Comparison of ENCODE assay signal across 20 mouse cellular contexts in the genomic region with DNA sequence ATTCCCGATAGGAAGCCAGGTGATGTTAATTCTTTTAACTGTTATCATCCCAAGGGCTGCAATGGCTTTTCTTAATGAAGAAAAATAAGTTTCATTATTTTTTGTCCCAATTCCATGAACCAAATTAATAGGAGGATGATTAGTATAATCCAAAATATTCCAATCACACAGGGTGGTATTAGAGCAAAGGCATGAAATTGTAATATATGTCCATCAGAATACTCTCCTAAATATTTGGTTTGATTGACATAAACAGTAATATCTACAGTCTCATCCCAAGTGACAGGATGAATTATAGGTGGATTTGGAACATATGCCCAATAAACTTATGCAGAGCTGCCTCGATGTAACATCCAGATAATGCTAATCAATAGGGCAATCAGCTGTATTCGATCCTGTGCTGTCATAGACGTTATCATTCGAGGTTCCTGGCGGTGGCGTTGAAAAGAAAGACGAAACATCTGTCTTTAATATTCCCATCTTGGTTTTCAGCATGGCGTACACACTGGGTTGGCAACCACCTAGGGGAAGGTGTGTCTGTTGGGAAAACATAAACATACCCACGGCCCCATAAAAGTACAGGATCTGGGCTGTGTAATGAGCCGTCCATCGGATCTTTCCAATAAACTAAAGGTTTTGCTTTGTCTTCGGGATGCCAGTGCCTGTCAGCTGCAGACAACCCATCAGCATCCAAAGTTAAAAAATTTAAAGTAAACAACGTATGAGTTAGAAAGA. TPM values are rescaled to one million over a fixed set of nuclear protein-coding genes. Genes with fewer than 3 reads are reported as not detected.
DNase-seq lines count a peak whose midpoint lies in the region; ATAC-seq and TF ChIP-seq lines count a peak whose summit lies in the region.
"Not testable (repeated sequence)": the region's sequence is repeated elsewhere in the genome, so short reads cannot be mapped to it uniquely, and the experiment has no call there.
"Had no signal": no experiment of that assay in that cellular context is flagged by ENCODE, and none has a peak within 500 bp of the region (broad histone marks: within the 10 kb centered on the region; RNA-seq: fewer than 3 reads in every experiment).

No protein-coding gene starts in this region.

- WGBS in forebrain, embryonic 12.5 days: 92% methylated on average over 1 of the region's 14 CpGs
- 89% methylated on average over 1 of the region's 14 CpGs for WGBS in heart, embryonic 16.5 days
- WGBS in hindbrain, postnatal 0 days: 92% methylated on average over 1 of the region's 14 CpGs
- 95% methylated on average over 1 of the region's 14 CpGs for WGBS in limb, embryonic 11.5 days
- 76% methylated on average over 1 of the region's 14 CpGs for WGBS in liver, embryonic 15.5 days (ENCODE audit: insufficient replicate concordance)
- WGBS in neural tube, embryonic 12.5 days: 94% methylated on average over 1 of the region's 14 CpGs

- H3K27ac ChIP-seq in forebrain, embryonic 12.5 days; heart, embryonic 16.5 days (ENCODE audit: low read length); hindbrain, postnatal 0 days; limb, embryonic 11.5 days (replicated peaks; ENCODE audit: low read depth, low read length); liver, embryonic 15.5 days (replicated peaks); neural tube, embryonic 12.5 days: not testable (repeated sequence)

- H3K36me3 ChIP-seq in forebrain, embryonic 12.5 days (replicated peaks); heart, embryonic 16.5 days (ENCODE audit: control insufficient read depth, insufficient read depth); hindbrain, postnatal 0 days (ENCODE audit: insufficient read depth, low read length); limb, embryonic 11.5 days (ENCODE audit: control insufficient read depth, insufficient read depth, low read length); liver, embryonic 15.5 days (replicated peaks); neural tube, embryonic 12.5 days: not testable (repeated sequence)

- H3K4me3 ChIP-seq in forebrain, embryonic 12.5 days (replicated peaks); heart, embryonic 16.5 days (ENCODE audit: low read length); hindbrain, postnatal 0 days (ENCODE audit: low read length); limb, embryonic 11.5 days (ENCODE audit: low read depth, low read length); liver, embryonic 15.5 days (replicated peaks); neural tube, embryonic 12.5 days: not testable (repeated sequence)

- DNase-seq in hindbrain, postnatal 0 days (ENCODE audit: low spot score); limb, embryonic 11.5 days (ENCODE audit: low spot score): not testable (repeated sequence)

- not testable (repeated sequence) for H3K9me3 ChIP-seq in forebrain, embryonic 12.5 days; heart, embryonic 16.5 days (replicated peaks; ENCODE audit: control insufficient read depth, low read length); hindbrain, postnatal 0 days (ENCODE audit: low read length); limb, embryonic 11.5 days (ENCODE audit: control insufficient read depth, low read length); liver, embryonic 15.5 days (replicated peaks); neural tube, embryonic 12.5 days

- H3K27me3 ChIP-seq in forebrain, embryonic 12.5 days; heart, embryonic 16.5 days (ENCODE audit: control insufficient read depth, insufficient read depth, low read length); hindbrain, postnatal 0 days (ENCODE audit: insufficient read depth, low read length); limb, embryonic 11.5 days (ENCODE audit: control insufficient read depth, insufficient read depth, low read length); liver, embryonic 15.5 days; neural tube, embryonic 12.5 days (replicated peaks): not testable (repeated sequence)

- TF ChIP-seq CTCF in hindbrain, postnatal 0 days (IDR thresholded peaks at IDR 0.05; ENCODE audit: low read depth): not testable (repeated sequence)

- H3K4me2 ChIP-seq in forebrain, embryonic 12.5 days; heart, embryonic 16.5 days (ENCODE audit: low read depth, low read length); hindbrain, postnatal 0 days (ENCODE audit: low read depth, low read length); limb, embryonic 11.5 days (ENCODE audit: low read depth, severe bottlenecking); liver, embryonic 15.5 days; neural tube, embryonic 12.5 days (replicated peaks): not testable (repeated sequence)

- peak; percentile 40; the same call in 1 of the 2 replicates for ATAC-seq in common myeloid progenitor, adult 5-6 weeks (replicated peaks; ENCODE audit: low read depth, poor library complexity, severe bottlenecking)
- peak; percentile 24; the same call in 1 of the 2 replicates for ATAC-seq in forebrain, embryonic 12.5 days (ENCODE audit: low FRiP score)
- 0 out of 2 replicates have a peak, but pooled peaks have one; percentile 10 for ATAC-seq in heart, embryonic 16.5 days (replicated peaks; ENCODE audit: extremely low read depth, insufficient read depth, low FRiP score)
- 0 out of 2 replicates have a peak, but pooled peaks have one; percentile 7 for ATAC-seq in hindbrain, postnatal 0 days
- ATAC-seq in limb, embryonic 11.5 days (ENCODE audit: insufficient number of reproducible peaks, low FRiP score, low TSS enrichment, low read depth): peak; percentile 79
- ATAC-seq in liver, embryonic 15.5 days (ENCODE audit: insufficient read depth): peak; percentile 11; the same call in 1 of the 2 replicates
- ATAC-seq in megakaryocyte-erythroid progenitor cell, adult 5-6 weeks (replicated peaks; ENCODE audit: low FRiP score, low TSS enrichment, poor library complexity, severe bottlenecking): peak; percentile 20; the same call in 1 of the 2 replicates
- ATAC-seq in neural tube, embryonic 12.5 days (ENCODE audit: low FRiP score, low read depth): peak; percentile 49; the same call in 1 of the 2 replicates

- H3K4me1 ChIP-seq in forebrain, embryonic 12.5 days; heart, embryonic 16.5 days (ENCODE audit: control insufficient read depth, insufficient read depth, low read length); hindbrain, postnatal 0 days (ENCODE audit: insufficient read depth, low read length); limb, embryonic 11.5 days (ENCODE audit: control insufficient read depth, insufficient read depth, low read length); liver, embryonic 15.5 days (replicated peaks); neural tube, embryonic 12.5 days: not testable (repeated sequence)

- not testable (repeated sequence) for H3K9ac ChIP-seq in forebrain, embryonic 12.5 days; heart, embryonic 16.5 days (ENCODE audit: low read length); hindbrain, postnatal 0 days (replicated peaks; ENCODE audit: low read length); limb, embryonic 11.5 days (ENCODE audit: low read length); liver, embryonic 15.5 days; neural tube, embryonic 12.5 days

RNA-seq across cellular contexts. Expression of gene Zfp986, which starts 37.1 kb away (rescaled TPM):
- not detected in 2 replicates for total RNA-seq in common myeloid progenitor, adult 5-6 weeks (2017)
- not detected in 2 replicates for polyA plus RNA-seq in forebrain, embryonic 12.5 days (2016; fragmentation: Nextera tagmentation; extraction: Ambion mirVana)
- not detected in 2 replicates for polyA plus RNA-seq in heart, embryonic 16.5 days (2015; fragmentation: Nextera tagmentation; extraction: Ambion mirVana)
- total RNA-seq in hindbrain, postnatal 0 days (2014; rRNA removed): 0.14 TPM in 1 of 2 replicates, not detected in the other
- polyA plus RNA-seq in hindbrain, postnatal 0 days (2015; fragmentation: Nextera tagmentation; extraction: Ambion mirVana): not detected in 2 replicates
- polyA plus RNA-seq in limb, embryonic 11.5 days (2014; fragmentation: Nextera tagmentation; extraction: Ambion mirVana): not detected in 2 replicates
- not detected in 2 replicates for polyA plus RNA-seq in liver, embryonic 15.5 days (2015; fragmentation: Nextera tagmentation; extraction: Ambion mirVana)
- total RNA-seq in megakaryocyte-erythroid progenitor cell, adult 5-6 weeks (2014; fragmentation: Nextera tagmentation): not detected in 2 replicates
- total RNA-seq in megakaryocyte-erythroid progenitor cell, adult 5-6 weeks (2017): not detected in 2 replicates
- not detected in 2 replicates for polyA plus RNA-seq in neural tube, embryonic 12.5 days (2016; fragmentation: Nextera tagmentation; extraction: Ambion mirVana)
- total RNA-seq: adrenal gland, postnatal 36 days; gastrocnemius, postnatal 4 days; layer of hippocampus, postnatal 36 days had no signal
- polyA plus RNA-seq: CD4-positive, CD25-positive, alpha-beta regulatory T cell, adult 4 months; embryonic facial prominence, embryonic 15.5 days; G1E; heart, embryonic 13.5 days; kidney, embryonic 16.5 days; lung, adult 2 months; small intestine, adult 2 months; thymus, adult 2 months; urinary bladder, adult 2 months had no signal

Comparison
In these comparisons a context has a peak if more than half of its experiments do, and no peak if none do; other contexts are left out.
1. ATAC-seq: peak in every context shown above with its lines; median percentile 79 in limb, embryonic 11.5 days; 49 in neural tube, embryonic 12.5 days; 40 in common myeloid progenitor, adult 5-6 weeks; 24 in forebrain, embryonic 12.5 days; 20 in megakaryocyte-erythroid progenitor cell, adult 5-6 weeks; 11 in liver, embryonic 15.5 days; 10 in heart, embryonic 16.5 days; 7 in hindbrain, postnatal 0 days.